Mouse (Mus musculus): ENCODE measurements around the gene Plaur. TPM values are rescaled to one million over a fixed set of nuclear protein-coding genes. Genes with fewer than 3 reads are reported as not detected.

Gene Plaur
- polyA plus RNA-seq, 1 experiment: 0.79 TPM

- no peak for DNase-seq
- TF ChIP-seq CTCF (IDR thresholded peaks at IDR 0.05; ENCODE audit: borderline replicate concordance, insufficient read depth, low read depth, low read length) (no peak), POLR2A (IDR thresholded peaks at IDR 0.05; ENCODE audit: borderline replicate concordance, insufficient read depth, low read length) (no peak)
- 42% methylated on average over 43 of the region's 43 CpGs for WGBS
These were observed 37.7 kb downstream of the Plaur start for GRCm38 (mm10) chr7:24499856-24500577.

GRCm38 (mm10) chr7:24500929-24501328, 38.6 kb downstream of the Plaur start:
- 56% methylated on average over 7 of the region's 7 CpGs for whole genome bisulfite sequencing
- H3K27me3 ChIP-seq (ENCODE audit: control insufficient read depth, insufficient read depth, low read length): no peaks in the 10 kb centered on the region
- peaks cover 11% of the 10 kb centered on the region for H3K4me1 ChIP-seq (ENCODE audit: control insufficient read depth, insufficient read depth, low read length)

More at GRCm38 (mm10) chr7:24499856-24500577, 37.7 kb downstream of the Plaur start:
- H3K27ac ChIP-seq (ENCODE audit: insufficient read depth, low read length): no peak overlapping the region
- no peak overlapping the region for H3K4me3 ChIP-seq (replicated peaks; ENCODE audit: insufficient read depth, low read depth, low read length)
- H3K4me1 ChIP-seq (ENCODE audit: control insufficient read depth, insufficient read depth, low read length): peaks cover 5% of the 10 kb centered on the region
- no peaks in the 10 kb centered on the region for H3K27me3 ChIP-seq (ENCODE audit: control insufficient read depth, insufficient read depth, low read length)

GRCm38 (mm10) chr7:24501492-24501891, 39.2 kb downstream of the Plaur start:
- no peaks in the 10 kb centered on the region for H3K27me3 ChIP-seq (ENCODE audit: control insufficient read depth, insufficient read depth, low read length)
- TF ChIP-seq CTCF (IDR thresholded peaks at IDR 0.05; ENCODE audit: borderline replicate concordance, insufficient read depth, low read depth, low read length) (peak; percentile 30; the same call in 1 of the 2 replicates), POLR2A (IDR thresholded peaks at IDR 0.05; ENCODE audit: borderline replicate concordance, insufficient read depth, low read length) (no peak)
- no peak overlapping the region for H3K4me3 ChIP-seq (replicated peaks; ENCODE audit: insufficient read depth, low read depth, low read length)
- WGBS: 65% methylated on average over 21 of the region's 21 CpGs
- H3K4me1 ChIP-seq (ENCODE audit: control insufficient read depth, insufficient read depth, low read length): peaks cover 10% of the 10 kb centered on the region
- no peak overlapping the region for H3K27ac ChIP-seq (ENCODE audit: insufficient read depth, low read length)
- peak in 1 of 2 experiments; percentile 46 for DNase-seq

More at GRCm38 (mm10) chr7:24500929-24501328, 38.6 kb downstream of the Plaur start:
- H3K27ac ChIP-seq (ENCODE audit: insufficient read depth, low read length): no peak overlapping the region
- TF ChIP-seq POLR2A (IDR thresholded peaks at IDR 0.05; ENCODE audit: borderline replicate concordance, insufficient read depth, low read length) (no peak), CTCF (IDR thresholded peaks at IDR 0.05; ENCODE audit: borderline replicate concordance, insufficient read depth, low read depth, low read length) (peak; percentile 46; the same call in 1 of the 2 replicates)
- no peak overlapping the region for H3K4me3 ChIP-seq (replicated peaks; ENCODE audit: insufficient read depth, low read depth, low read length)
- DNase-seq: no peak

GRCm38 (mm10) chr7:24504004-24504403, 41.7 kb downstream of the Plaur start:
- H3K4me3 ChIP-seq (replicated peaks; ENCODE audit: insufficient read depth, low read depth, low read length): no peak overlapping the region
- no peak for DNase-seq
- no peak overlapping the region for H3K27ac ChIP-seq (ENCODE audit: insufficient read depth, low read length)
- peaks cover 5% of the 10 kb centered on the region for H3K4me1 ChIP-seq (ENCODE audit: control insufficient read depth, insufficient read depth, low read length)
- no peaks in the 10 kb centered on the region for H3K27me3 ChIP-seq (ENCODE audit: control insufficient read depth, insufficient read depth, low read length)
- TF ChIP-seq CTCF (IDR thresholded peaks at IDR 0.05; ENCODE audit: borderline replicate concordance, insufficient read depth, low read depth, low read length): no peak
- TF ChIP-seq POLR2A (IDR thresholded peaks at IDR 0.05; ENCODE audit: borderline replicate concordance, insufficient read depth, low read length): no peak
- WGBS: 12% methylated on average over 10 of the region's 10 CpGs

GRCm38 (mm10) chr7:24504868-24505267, 42.6 kb downstream of the Plaur start:
- H3K4me1 ChIP-seq (ENCODE audit: control insufficient read depth, insufficient read depth, low read length): peaks cover 5% of the 10 kb centered on the region
- H3K27ac ChIP-seq (ENCODE audit: insufficient read depth, low read length): no peak overlapping the region

GRCm38 (mm10) chr7:24505447-24506064, 43.3 kb downstream of the Plaur start:
- TF ChIP-seq CTCF (IDR thresholded peaks at IDR 0.05; ENCODE audit: borderline replicate concordance, insufficient read depth, low read depth, low read length) (no peak), POLR2A (IDR thresholded peaks at IDR 0.05; ENCODE audit: borderline replicate concordance, insufficient read depth, low read length) (no peak)

More at GRCm38 (mm10) chr7:24504868-24505267, 42.6 kb downstream of the Plaur start:
- Histone ChIP-seq H3K27me3 (ENCODE audit: control insufficient read depth, insufficient read depth, low read length) (no peaks in the 10 kb centered on the region), H3K4me3 (replicated peaks; ENCODE audit: insufficient read depth, low read depth, low read length) (no peak overlapping the region)
- 55% methylated on average over 4 of the region's 4 CpGs for WGBS
- TF ChIP-seq CTCF (IDR thresholded peaks at IDR 0.05; ENCODE audit: borderline replicate concordance, insufficient read depth, low read depth, low read length) (no peak), POLR2A (IDR thresholded peaks at IDR 0.05; ENCODE audit: borderline replicate concordance, insufficient read depth, low read length) (no peak)
- no peak for DNase-seq

GRCm38 (mm10) chr7:24506065-24506459, 43.8 kb downstream of the Plaur start:
- Histone ChIP-seq H3K27ac (ENCODE audit: insufficient read depth, low read length) (peak overlapping the region; percentile 19; the same call in 1 of the 2 replicates), H3K4me1 (ENCODE audit: control insufficient read depth, insufficient read depth, low read length) (peaks cover 5% of the 10 kb centered on the region), H3K27me3 (ENCODE audit: control insufficient read depth, insufficient read depth, low read length) (no peaks in the 10 kb centered on the region), H3K4me3 (replicated peaks; ENCODE audit: insufficient read depth, low read depth, low read length) (peak overlapping the region; percentile 75)
- peak; percentile 44 to 47 for DNase-seq
- TF ChIP-seq CTCF (IDR thresholded peaks at IDR 0.05; ENCODE audit: borderline replicate concordance, insufficient read depth, low read depth, low read length) (no peak), POLR2A (IDR thresholded peaks at IDR 0.05; ENCODE audit: borderline replicate concordance, insufficient read depth, low read length) (no peak)
- WGBS: 3% methylated on average over 3 of the region's 3 CpGs

More at GRCm38 (mm10) chr7:24505447-24506064, 43.3 kb downstream of the Plaur start:
- Histone ChIP-seq H3K27ac (ENCODE audit: insufficient read depth, low read length) (peak overlapping the region; percentile 19; the same call in 1 of the 2 replicates), H3K27me3 (ENCODE audit: control insufficient read depth, insufficient read depth, low read length) (no peaks in the 10 kb centered on the region), H3K4me3 (replicated peaks; ENCODE audit: insufficient read depth, low read depth, low read length) (peak overlapping the region; percentile 43), H3K4me1 (ENCODE audit: control insufficient read depth, insufficient read depth, low read length) (peaks cover 5% of the 10 kb centered on the region)
- peak in 1 of 2 experiments; percentile 43 for DNase-seq
- WGBS: 20% methylated on average over 15 of the region's 15 CpGs
